Mouse (Mus musculus): ENCODE data around the gene Loxl4. TPM values are rescaled to one million over a fixed set of nuclear protein-coding genes. Genes with fewer than 3 reads are reported as not detected.

The Loxl4 gene
- polyA plus RNA-seq, 1 experiment: 1.8 TPM

- Histone ChIP-seq H3K4me3 (replicated peaks; ENCODE audit: extremely low read depth, low read depth, low read length) (no peak overlapping the region), H3K4me1 (ENCODE audit: control insufficient read depth, insufficient read depth, low read length) (no peaks in the 10 kb centered on the region)
- 71% methylated on average over 7 of the region's 7 CpGs for WGBS
- no peak for DNase-seq
- no peak for TF ChIP-seq POLR2A (IDR thresholded peaks at IDR 0.05; ENCODE audit: borderline replicate concordance, extremely low read depth, low read depth, low read length)
- TF ChIP-seq CTCF (IDR thresholded peaks at IDR 0.05; ENCODE audit: insufficient read depth, low read length): no peak
Measured at GRCm38 (mm10) chr19:42613647-42614225, 1.1 kb upstream of the Loxl4 start.

GRCm38 (mm10) chr19:42613116-42613515, 503 bp upstream of the Loxl4 start:
- DNase-seq: no peak
- TF ChIP-seq POLR2A (IDR thresholded peaks at IDR 0.05; ENCODE audit: borderline replicate concordance, extremely low read depth, low read depth, low read length) (no peak), CTCF (IDR thresholded peaks at IDR 0.05; ENCODE audit: insufficient read depth, low read length) (no peak)
- WGBS: 20% methylated on average over 7 of the region's 7 CpGs
- Histone ChIP-seq H3K4me1 (ENCODE audit: control insufficient read depth, insufficient read depth, low read length) (no peaks in the 10 kb centered on the region), H3K4me3 (replicated peaks; ENCODE audit: extremely low read depth, low read depth, low read length) (peak overlapping the region; percentile 27)

GRCm38 (mm10) chr19:42611746-42612145, 867 bp downstream of the Loxl4 start:
- DNase-seq: no peak
- TF ChIP-seq POLR2A (IDR thresholded peaks at IDR 0.05; ENCODE audit: borderline replicate concordance, extremely low read depth, low read depth, low read length) (no peak), CTCF (IDR thresholded peaks at IDR 0.05; ENCODE audit: insufficient read depth, low read length) (no peak)
- Histone ChIP-seq H3K4me1 (ENCODE audit: control insufficient read depth, insufficient read depth, low read length) (no peaks in the 10 kb centered on the region), H3K4me3 (replicated peaks; ENCODE audit: extremely low read depth, low read depth, low read length) (no peak overlapping the region)
- WGBS: 75% methylated on average over 4 of the region's 4 CpGs

DNA sequence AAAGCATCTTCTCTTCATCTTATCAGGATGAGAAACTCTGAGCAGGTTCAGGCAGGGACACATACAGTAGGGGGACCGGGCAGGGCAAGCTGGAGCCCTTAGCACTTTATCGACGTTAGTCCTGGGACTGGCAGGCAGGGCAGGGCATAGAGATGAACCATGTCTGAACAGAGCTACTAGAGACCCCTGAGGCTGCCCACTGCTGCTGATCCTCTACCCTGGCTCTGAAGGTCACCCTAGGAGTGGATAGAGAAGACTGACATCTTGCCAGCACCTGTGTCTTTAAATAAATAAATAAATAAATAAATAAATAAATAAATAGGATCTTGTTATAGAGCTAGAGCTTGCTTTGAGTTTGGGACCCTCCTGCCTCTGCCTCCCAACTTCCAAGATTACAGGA, 2.9 kb downstream of the Loxl4 start:
- no peak for DNase-seq
- no peak for TF ChIP-seq POLR2A (IDR thresholded peaks at IDR 0.05; ENCODE audit: borderline replicate concordance, extremely low read depth, low read depth, low read length)
- TF ChIP-seq CTCF (IDR thresholded peaks at IDR 0.05; ENCODE audit: insufficient read depth, low read length): no peak
- WGBS: 91% methylated on average over 3 of the region's 3 CpGs
- H3K4me1 ChIP-seq (ENCODE audit: control insufficient read depth, insufficient read depth, low read length): no peaks in the 10 kb centered on the region
- no peak overlapping the region for H3K4me3 ChIP-seq (replicated peaks; ENCODE audit: extremely low read depth, low read depth, low read length)

DNA sequence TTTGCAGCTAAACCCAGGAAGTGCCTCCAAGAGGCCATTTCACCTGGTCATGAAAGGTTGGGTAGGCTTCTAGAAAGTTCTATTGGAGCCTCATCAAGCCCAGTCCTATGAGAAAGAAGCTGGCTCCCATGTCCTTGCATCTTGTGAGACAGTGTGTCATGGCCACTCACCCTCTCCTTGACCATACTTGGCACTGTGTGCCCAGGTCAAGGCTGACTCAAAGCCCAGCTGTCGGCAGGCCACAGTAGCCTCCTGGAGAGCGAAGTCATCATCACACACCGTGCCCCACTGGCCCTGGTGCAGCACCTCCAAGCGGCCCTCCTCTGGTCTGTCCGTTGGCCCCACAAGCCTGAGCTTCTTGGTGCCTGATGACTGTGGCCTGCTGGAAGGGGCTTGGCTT, 4.5 kb downstream of the Loxl4 start:
- H3K4me1 ChIP-seq (ENCODE audit: control insufficient read depth, insufficient read depth, low read length): no peaks in the 10 kb centered on the region
- no peak for DNase-seq
- WGBS: 89% methylated on average over 5 of the region's 5 CpGs
- H3K4me3 ChIP-seq (replicated peaks; ENCODE audit: extremely low read depth, low read depth, low read length): no peak overlapping the region
- TF ChIP-seq POLR2A (IDR thresholded peaks at IDR 0.05; ENCODE audit: borderline replicate concordance, extremely low read depth, low read depth, low read length) (no peak), CTCF (IDR thresholded peaks at IDR 0.05; ENCODE audit: insufficient read depth, low read length) (no peak)

DNA sequence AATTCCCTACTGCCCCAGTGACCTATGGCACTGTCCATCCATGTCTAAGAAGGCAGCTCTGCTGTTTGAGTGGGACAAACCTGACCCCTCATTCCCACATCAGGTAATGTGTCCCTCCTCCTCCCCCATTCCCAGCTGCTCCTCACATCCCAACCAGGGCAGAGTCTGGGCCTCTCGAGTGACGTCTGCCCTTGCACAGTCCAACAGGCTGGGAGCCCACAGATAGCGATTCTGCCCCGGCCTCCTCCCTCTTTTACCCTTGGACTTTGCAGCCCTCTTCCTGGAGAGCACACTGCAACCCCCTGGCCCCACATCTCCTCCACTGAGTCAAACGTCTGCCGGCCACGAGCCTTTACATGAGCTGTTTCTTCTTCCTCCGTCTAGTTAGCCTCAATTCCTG, 10.0 kb downstream of the Loxl4 start:
- no peak overlapping the region for H3K4me3 ChIP-seq (replicated peaks; ENCODE audit: extremely low read depth, low read depth, low read length)
- no peaks in the 10 kb centered on the region for H3K4me1 ChIP-seq (ENCODE audit: control insufficient read depth, insufficient read depth, low read length)
- no peak for DNase-seq
- 76% methylated on average over 8 of the region's 8 CpGs for WGBS
- no peak for TF ChIP-seq POLR2A (IDR thresholded peaks at IDR 0.05; ENCODE audit: borderline replicate concordance, extremely low read depth, low read depth, low read length)
- no peak for TF ChIP-seq CTCF (IDR thresholded peaks at IDR 0.05; ENCODE audit: insufficient read depth, low read length)

DNA sequence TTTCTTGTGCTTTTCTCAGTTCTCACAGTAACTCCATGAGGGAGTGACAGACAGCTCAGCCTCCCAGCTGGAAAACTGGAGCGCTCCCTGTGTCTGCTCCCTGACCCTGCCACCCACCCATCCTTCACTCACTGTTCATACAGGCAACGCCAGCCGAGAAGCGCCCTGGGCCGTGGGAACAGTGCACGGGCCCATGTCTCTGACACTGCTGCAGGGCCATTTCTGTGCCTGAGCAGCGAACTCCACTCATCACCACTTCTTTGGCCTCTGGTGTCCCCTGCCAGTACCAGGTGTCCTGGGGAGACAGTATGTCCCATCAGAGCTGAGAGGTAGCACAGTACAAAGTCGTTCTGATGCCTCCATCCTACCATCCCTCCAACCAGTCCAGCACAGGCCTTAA, 10.6 kb downstream of the Loxl4 start:
- WGBS: 78% methylated on average over 8 of the region's 8 CpGs
- TF ChIP-seq CTCF (IDR thresholded peaks at IDR 0.05; ENCODE audit: insufficient read depth, low read length) (no peak), POLR2A (IDR thresholded peaks at IDR 0.05; ENCODE audit: borderline replicate concordance, extremely low read depth, low read depth, low read length) (no peak)
- Histone ChIP-seq H3K4me1 (ENCODE audit: control insufficient read depth, insufficient read depth, low read length) (no peaks in the 10 kb centered on the region), H3K4me3 (replicated peaks; ENCODE audit: extremely low read depth, low read depth, low read length) (no peak overlapping the region)
- no peak for DNase-seq

DNA sequence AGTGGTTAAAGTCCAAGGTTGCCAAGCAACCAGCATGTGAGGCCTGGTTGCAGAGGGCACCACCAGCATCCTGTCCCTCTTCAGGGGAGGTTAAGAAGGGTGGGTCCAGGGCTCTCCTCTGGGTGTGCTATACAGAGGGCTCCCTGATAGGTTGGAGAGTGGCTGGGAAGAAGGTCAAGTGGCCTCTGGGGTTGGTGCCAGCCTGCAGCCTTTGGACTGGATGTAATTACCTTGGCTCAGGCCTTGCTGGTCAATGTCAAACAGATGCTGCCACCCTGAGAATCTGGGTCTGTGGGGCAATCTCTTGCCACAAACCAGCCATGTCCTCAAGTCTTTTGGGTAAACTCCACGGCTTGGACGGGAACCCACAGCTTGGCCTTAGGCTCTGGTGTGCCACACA, 11.2 kb downstream of the Loxl4 start:
- no peak for DNase-seq

GRCm38 (mm10) chr19:42600591-42600990, 12.0 kb downstream of the Loxl4 start:
- H3K4me3 ChIP-seq (replicated peaks; ENCODE audit: extremely low read depth, low read depth, low read length): no peak overlapping the region
- 53% methylated on average over 3 of the region's 3 CpGs for WGBS
- DNase-seq: no peak
- no peaks in the 10 kb centered on the region for H3K4me1 ChIP-seq (ENCODE audit: control insufficient read depth, insufficient read depth, low read length)
- TF ChIP-seq POLR2A (IDR thresholded peaks at IDR 0.05; ENCODE audit: borderline replicate concordance, extremely low read depth, low read depth, low read length): no peak
- TF ChIP-seq CTCF (IDR thresholded peaks at IDR 0.05; ENCODE audit: insufficient read depth, low read length): no peak

More for the DNA sequence above, 11.2 kb downstream of the Loxl4 start:
- Histone ChIP-seq H3K4me3 (replicated peaks; ENCODE audit: extremely low read depth, low read depth, low read length) (no peak overlapping the region), H3K4me1 (ENCODE audit: control insufficient read depth, insufficient read depth, low read length) (no peaks in the 10 kb centered on the region)
- WGBS: 84% methylated on average over 2 of the region's 2 CpGs
- no peak for TF ChIP-seq CTCF (IDR thresholded peaks at IDR 0.05; ENCODE audit: insufficient read depth, low read length)
- TF ChIP-seq POLR2A (IDR thresholded peaks at IDR 0.05; ENCODE audit: borderline replicate concordance, extremely low read depth, low read depth, low read length): no peak

GRCm38 (mm10) chr19:42599891-42600290, 12.7 kb downstream of the Loxl4 start:
- no peak for TF ChIP-seq CTCF (IDR thresholded peaks at IDR 0.05; ENCODE audit: insufficient read depth, low read length)
- TF ChIP-seq POLR2A (IDR thresholded peaks at IDR 0.05; ENCODE audit: borderline replicate concordance, extremely low read depth, low read depth, low read length): no peak

More at GRCm38 (mm10) chr19:42599891-42600290, 12.7 kb downstream of the Loxl4 start:
- 76% methylated on average over 17 of the region's 17 CpGs for WGBS
- no peak overlapping the region for H3K4me3 ChIP-seq (replicated peaks; ENCODE audit: extremely low read depth, low read depth, low read length)
- no peaks in the 10 kb centered on the region for H3K4me1 ChIP-seq (ENCODE audit: control insufficient read depth, insufficient read depth, low read length)
- DNase-seq: no peak

All from lung, adult 2 months (tissue).